Mouse (Mus musculus) midbrain, embryonic 14.5 days (tissue): ENCODE data around the gene Olfr592. TPM values are rescaled to one million over a fixed set of nuclear protein-coding genes. Genes with fewer than 3 reads are reported as not detected.
"Not testable (repeated sequence)": the region's sequence is repeated elsewhere in the genome, so short reads cannot be mapped to it uniquely, and the experiment has no call there.

Source experiments
- ATAC-seq: fragments of 200-750 bp; cut with Nextera tagmentation; 2 replicates; pipeline ENCODE4 v1.8.0; 2017; ENCODE audit warnings: moderate number of reproducible peaks, moderate library complexity; ENCODE audit not compliant: low FRiP score, low TSS enrichment
- DNase-seq: peaks from one replicate; pipeline ENCODE4 v3.0.0-alpha.2; 2015
- H3K27ac ChIP-seq: fragments of 300-500 bp; sonication (generic); replicated peaks from 2 replicates; pipeline ENCODE4 v1.5.1; 2014; ENCODE audit warnings: mild to moderate bottlenecking, low read depth, low read length, moderate library complexity
- H3K27me3 ChIP-seq: fragments of 300-500 bp; sonication (generic); 2 replicates; pipeline ENCODE4 v1.6.1; 2014; ENCODE audit warnings: low read length, control low read depth, mixed read lengths; ENCODE audit not compliant: control insufficient read depth, insufficient read depth
- H3K36me3 ChIP-seq: fragments of 300-500 bp; sonication (generic); 2 replicates; pipeline ENCODE4 v1.6.1; 2014; ENCODE audit warnings: low read length, control low read depth; ENCODE audit not compliant: control insufficient read depth, insufficient read depth
- H3K4me1 ChIP-seq: fragments of 300-500 bp; sonication (generic); 2 replicates; pipeline ENCODE4 v1.6.1; 2014; ENCODE audit warnings: mild to moderate bottlenecking, antibody characterized with exemption, low read length, control low read depth; ENCODE audit not compliant: control insufficient read depth, insufficient read depth
- H3K4me2 ChIP-seq: fragments of 300-500 bp; sonication (generic); 2 replicates; pipeline ENCODE4 v1.6.1; 2014; ENCODE audit warnings: mild to moderate bottlenecking, low read length, moderate library complexity
- H3K4me3 ChIP-seq: fragments of 300-500 bp; sonication (generic); replicated peaks from 2 replicates; pipeline ENCODE4 v1.5.1; 2014; ENCODE audit warnings: low read depth, low read length
- H3K9ac ChIP-seq: fragments of 300-500 bp; sonication (generic); replicated peaks from 2 replicates; pipeline ENCODE4 v1.6.1; 2014; ENCODE audit warnings: mild to moderate bottlenecking, low read length, moderate library complexity
- H3K9me3 ChIP-seq: fragments of 300-500 bp; sonication (generic); 2 replicates; pipeline ENCODE4 v1.6.1; 2016; ENCODE audit warnings: low read length, control low read depth, mixed read lengths; ENCODE audit not compliant: control insufficient read depth
- WGBS: fragments of 180-500 bp; shearing (Covaris S2); extraction: QIAGEN DNeasy Blood & Tissue Kit; methylation state at CpG from one replicate; pipeline ENCODE4 v1.1.7; 2014; 5-methylcytosine and 5-hydroxymethylcytosine counted together
- polyA plus RNA-seq: library from polyadenylated mRNA; unstranded; fragments of >200 nt; fragmentation: Nextera tagmentation; extraction: Ambion mirVana; gene quantifications from 2 replicates; pipeline ENCODE4 v1.2.1, GENCODE M21; 2014

Olfr592 gene
- polyA plus RNA-seq: not detected in 2 replicates

DNA sequence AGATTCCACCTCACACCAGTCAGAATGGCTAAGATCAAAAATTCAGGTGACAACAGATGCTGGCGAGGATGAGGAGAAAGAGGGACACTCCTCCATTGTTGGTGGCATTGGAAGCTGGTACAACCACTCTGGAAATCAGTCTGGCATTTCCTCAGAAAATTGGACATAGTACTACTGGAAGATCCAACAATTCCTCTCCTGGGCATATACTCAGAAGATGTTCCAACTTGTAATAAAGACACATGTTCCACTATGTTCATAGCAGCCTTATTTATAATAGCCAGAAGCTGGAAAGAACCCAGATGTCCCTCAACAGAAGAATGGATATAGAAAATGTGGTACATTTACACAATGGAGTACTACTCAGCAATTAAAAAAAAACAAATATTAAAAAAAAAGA lies at the start of gene Olfr592:
Olfr592 (plus strand) TSS at position 301 of the 400 bp plus-strand sequence.
- WGBS: 90% methylated on average over 1 of the region's 1 CpGs
- not testable (repeated sequence) for H3K27me3 ChIP-seq, H3K9me3 ChIP-seq, H3K4me3 ChIP-seq, H3K9ac ChIP-seq, DNase-seq, ATAC-seq, H3K4me1 ChIP-seq, H3K4me2 ChIP-seq, H3K27ac ChIP-seq, H3K36me3 ChIP-seq

DNA sequence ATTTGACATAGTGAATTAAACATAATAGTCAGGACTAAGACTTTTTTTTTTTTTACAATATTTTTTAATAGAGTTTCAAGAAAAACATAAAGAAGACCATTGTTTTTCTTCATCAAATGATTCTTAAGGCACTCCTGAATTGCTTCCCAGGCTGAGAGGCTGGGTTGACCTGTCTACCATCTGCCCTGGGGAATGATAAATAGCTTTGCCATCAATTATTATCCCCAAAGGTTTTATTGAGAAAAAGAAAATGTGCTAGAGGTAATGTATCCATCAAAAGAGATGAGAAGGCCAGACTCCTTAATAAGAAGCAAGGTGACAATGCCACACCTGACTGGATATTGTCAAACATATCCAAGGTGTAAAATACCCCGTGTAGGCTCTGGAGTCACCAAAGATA lies 44.0 kb upstream of the Olfr592 start, which contains the start of gene Olfr588-ps1:
Olfr588-ps1 (plus strand) TSS at position 301 of the 400 bp plus-strand sequence.
- H3K27me3 ChIP-seq: no peaks in the 10 kb centered on the region
- H3K9me3 ChIP-seq: no peaks in the 10 kb centered on the region
- no peaks in the 10 kb centered on the region for H3K4me1 ChIP-seq
- no peak within 1 kb of the TSS for H3K4me3 ChIP-seq
- no peak within 1 kb of the TSS for H3K9ac ChIP-seq
- DNase-seq (no peak), ATAC-seq (no peak)
- H3K27ac ChIP-seq: no peak within 1 kb of the TSS
- H3K4me2 ChIP-seq: no peak within 1 kb of the TSS
- WGBS: 83% methylated on average over 1 of the region's 1 CpGs
- no peaks in the 10 kb centered on the region for H3K36me3 ChIP-seq

DNA sequence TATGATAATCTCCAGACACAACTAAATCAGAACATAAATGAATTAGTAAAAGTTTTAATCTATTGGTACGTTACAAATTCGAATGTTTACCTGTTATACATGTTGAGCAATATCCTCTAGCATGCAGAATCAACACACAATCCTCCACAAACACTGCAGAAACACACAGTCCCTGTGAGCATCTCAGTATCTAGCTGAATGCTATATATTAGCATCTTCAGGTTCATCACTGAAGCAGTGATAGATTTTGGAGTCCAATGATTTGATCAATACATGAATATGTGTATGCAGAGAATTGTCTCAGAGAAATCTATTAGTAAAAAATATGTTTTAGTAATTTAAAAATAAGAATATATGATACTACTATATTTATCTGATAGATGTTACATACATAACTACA lies 28.3 kb upstream of the Olfr592 start, which contains the start of gene Olfr589:
Olfr589 (minus strand) TSS at position 101 of the 400 bp plus-strand sequence.
- Histone ChIP-seq H3K4me1 (no peaks in the 10 kb centered on the region), H3K27ac (no peak within 1 kb of the TSS), H3K36me3 (no peaks in the 10 kb centered on the region), H3K9me3 (no peaks in the 10 kb centered on the region), H3K4me3 (no peak within 1 kb of the TSS), H3K9ac (no peak within 1 kb of the TSS), H3K27me3 (no peaks in the 10 kb centered on the region), H3K4me2 (no peak within 1 kb of the TSS)
- no peak for DNase-seq
- ATAC-seq: no peak
- 69% methylated on average over 2 of the region's 2 CpGs for WGBS

DNA sequence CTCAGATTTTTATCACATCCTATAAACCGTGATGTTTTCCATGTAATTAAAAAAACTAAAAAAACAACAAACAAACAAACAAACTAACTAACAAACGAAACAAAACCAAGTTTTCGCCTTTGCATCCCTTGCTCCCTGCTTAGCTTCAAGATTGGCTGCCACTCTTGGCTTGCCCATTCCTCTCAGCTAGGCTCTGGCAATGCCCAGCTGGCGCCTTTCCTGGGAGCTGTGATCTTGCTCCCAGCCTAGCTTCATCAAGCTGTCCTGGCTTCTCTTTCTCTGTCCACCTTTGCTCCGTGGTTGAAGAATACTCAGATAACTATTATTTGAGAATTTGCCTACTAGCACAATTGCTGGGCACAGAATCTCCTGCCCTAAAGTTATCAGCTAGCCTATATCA lies 14.9 kb upstream of the Olfr592 start:
- ATAC-seq (no peak), DNase-seq (no peak)
- Histone ChIP-seq H3K27ac (no peak overlapping the region), H3K27me3 (no peaks in the 10 kb centered on the region), H3K4me3 (no peak overlapping the region), H3K9me3 (no peaks in the 10 kb centered on the region), H3K36me3 (no peaks in the 10 kb centered on the region), H3K4me2 (no peak overlapping the region), H3K4me1 (no peaks in the 10 kb centered on the region), H3K9ac (no peak overlapping the region)
- WGBS: 82% methylated on average over 5 of the region's 5 CpGs

DNA sequence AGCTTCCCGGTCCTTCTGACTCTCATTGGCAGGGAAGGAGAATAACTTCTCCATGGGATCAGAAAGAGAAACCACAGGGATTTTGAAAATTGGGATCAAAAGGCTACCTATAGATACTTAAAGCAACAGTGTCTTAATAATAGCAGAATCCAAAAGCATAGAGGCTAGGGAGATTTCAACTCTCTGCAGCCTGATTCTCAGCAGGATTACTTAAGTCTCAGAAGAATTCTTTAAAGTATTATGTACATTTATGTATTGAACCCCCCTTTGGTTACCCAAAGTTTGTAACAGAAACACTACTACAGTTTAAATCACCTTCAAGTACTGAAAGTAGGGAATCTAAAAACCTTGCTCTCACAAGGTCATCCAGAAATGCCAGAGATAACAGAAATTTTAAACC lies 6.4 kb upstream of the Olfr592 start, which contains the start of gene Olfr591:
Olfr591 (minus strand) TSS at position 101 of the 400 bp plus-strand sequence.
- Histone ChIP-seq H3K4me2 (no peak within 1 kb of the TSS), H3K4me1 (no peaks in the 10 kb centered on the region), H3K9ac (no peak within 1 kb of the TSS), H3K27me3 (no peaks in the 10 kb centered on the region), H3K9me3 (peaks cover 8% of the 10 kb centered on the region; the same call in 1 of the 2 replicates), H3K4me3 (no peak within 1 kb of the TSS), H3K27ac (no peak within 1 kb of the TSS), H3K36me3 (no peaks in the 10 kb centered on the region)
- DNase-seq (no peak), ATAC-seq (no peak)
- WGBS: 74% methylated on average over 1 of the region's 1 CpGs

DNA sequence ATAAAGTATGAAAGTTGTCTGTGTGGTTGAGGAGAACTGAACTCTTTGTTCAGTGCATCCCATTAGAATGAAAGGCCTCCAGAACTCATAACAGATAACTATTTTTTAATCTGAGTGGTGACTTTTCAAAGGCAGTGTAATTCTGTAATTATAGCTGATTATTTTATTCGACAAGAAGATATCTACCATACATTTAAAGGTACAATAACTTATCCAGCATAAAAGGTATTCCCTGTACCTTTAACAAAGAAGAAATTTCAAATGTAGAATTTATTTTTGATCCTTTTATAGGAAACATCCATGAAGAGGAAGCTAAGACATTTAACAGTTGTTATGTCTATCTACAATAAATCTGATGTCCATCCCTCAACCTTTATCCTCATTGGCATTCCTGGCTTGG lies 27.0 kb downstream of the Olfr592 start, which contains the start of gene Olfr593:
Olfr593 (plus strand) TSS at position 301 of the 400 bp plus-strand sequence.
- Histone ChIP-seq H3K9me3 (no peaks in the 10 kb centered on the region), H3K27me3 (no peaks in the 10 kb centered on the region), H3K27ac (no peak within 1 kb of the TSS), H3K36me3 (no peaks in the 10 kb centered on the region), H3K4me2 (no peak within 1 kb of the TSS), H3K4me3 (no peak within 1 kb of the TSS), H3K9ac (no peak within 1 kb of the TSS), H3K4me1 (no peaks in the 10 kb centered on the region)
- 70% methylated on average over 1 of the region's 1 CpGs for WGBS
- ATAC-seq: no peak
- DNase-seq: no peak

DNA sequence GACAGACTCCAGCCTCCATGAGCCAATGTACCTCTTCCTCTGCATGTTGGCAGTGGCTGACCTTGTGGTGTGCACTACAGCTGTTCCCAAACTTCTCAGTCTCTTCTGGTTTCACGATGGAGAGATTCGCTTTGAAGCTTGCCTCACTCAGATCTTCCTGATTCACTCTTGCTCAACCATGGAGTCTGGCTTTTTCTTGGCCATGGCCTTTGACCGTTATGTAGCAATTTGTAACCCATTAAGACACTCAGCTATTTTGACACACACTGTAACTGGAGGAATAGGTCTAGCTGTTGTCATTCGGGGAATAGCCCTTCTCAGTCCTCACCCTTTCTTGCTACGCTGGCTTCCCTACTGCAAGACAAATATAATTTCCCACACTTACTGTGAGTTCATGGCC lies 27.4 kb downstream of the Olfr592 start:
- not testable (repeated sequence) for H3K4me3 ChIP-seq, H3K36me3 ChIP-seq, H3K27me3 ChIP-seq, ATAC-seq, H3K4me1 ChIP-seq, H3K9me3 ChIP-seq, H3K27ac ChIP-seq, H3K4me2 ChIP-seq, DNase-seq, H3K9ac ChIP-seq
- 87% methylated on average over 5 of the region's 5 CpGs for WGBS

DNA sequence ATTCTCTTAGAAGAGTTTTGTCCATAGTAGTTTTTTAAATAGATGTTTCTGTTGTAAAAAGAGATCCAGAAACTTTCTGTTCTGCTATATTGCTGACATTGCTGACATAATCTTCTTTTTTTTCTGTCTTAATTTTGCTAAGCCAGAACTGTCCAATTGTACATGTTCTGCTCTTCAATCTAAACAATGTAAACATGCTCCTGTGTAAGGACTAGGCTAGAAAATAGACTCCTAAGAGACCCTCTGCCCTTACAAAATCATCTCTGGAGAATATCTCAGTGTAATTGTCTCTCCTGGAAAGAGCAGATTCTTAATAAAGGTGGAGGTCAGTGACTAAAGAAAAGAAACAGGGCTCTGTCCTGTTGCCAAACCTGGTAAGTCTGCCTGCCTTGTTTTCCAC lies 32.1 kb downstream of the Olfr592 start, which contains the start of gene Olfr594:
Olfr594 (plus strand) TSS at position 301 of the 400 bp plus-strand sequence.
- Histone ChIP-seq H3K9ac (no peak within 1 kb of the TSS), H3K9me3 (no peaks in the 10 kb centered on the region), H3K27ac (no peak within 1 kb of the TSS), H3K4me3 (no peak within 1 kb of the TSS), H3K27me3 (no peaks in the 10 kb centered on the region), H3K4me1 (no peaks in the 10 kb centered on the region), H3K4me2 (no peak within 1 kb of the TSS), H3K36me3 (no peaks in the 10 kb centered on the region)
- ATAC-seq: no peak
- no peak for DNase-seq
